8 mouse cellular contexts compared by ENCODE assay signal in genomic region chr14:51358111-51358982, GRCm38 (mm10). TPM values are rescaled to one million over a fixed set of nuclear protein-coding genes. Genes with fewer than 3 reads are reported as not detected.
DNase-seq lines count a peak whose midpoint lies in the region; ATAC-seq and TF ChIP-seq lines count a peak whose summit lies in the region.

No protein-coding gene starts in this region.

- intact Hi-C loops in left cerebral cortex, postnatal 25 days (cut with DNase I) = loop anchor here (5.0 kb wide), 1 partner anchor 959 kb away; no protein-coding TSS in a partner anchor

- no peak for TF ChIP-seq CTCF in lung, embryonic 14.5 days (IDR thresholded peaks at IDR 0.05; ENCODE audit: low read depth)

- no peaks in the 10 kb centered on the region for H3K36me3 ChIP-seq in lung, embryonic 14.5 days (ENCODE audit: insufficient read depth)
- H3K36me3 ChIP-seq in embryonic facial prominence, embryonic 10.5 days (replicated peaks) = no peaks in the 10 kb centered on the region
- H3K36me3 ChIP-seq in hindbrain, embryonic 11.5 days (ENCODE audit: control insufficient read depth, insufficient read depth, low read length) = no peaks in the 10 kb centered on the region
- no peaks in the 10 kb centered on the region for H3K36me3 ChIP-seq in neural tube, embryonic 11.5 days (ENCODE audit: control insufficient read depth, insufficient read depth, low read length)

- ATAC-seq in lung, embryonic 14.5 days (ENCODE audit: insufficient read depth) = peak; percentile 85
- ATAC-seq in hindbrain, embryonic 11.5 days (ENCODE audit: low FRiP score) = peak; percentile 88
- ATAC-seq in neural tube, embryonic 11.5 days (ENCODE audit: insufficient read depth, low FRiP score, low TSS enrichment) = peak; percentile 77
- no peak for ATAC-seq in activated CD4-positive, CD25-positive, alpha-beta regulatory T cell, adult 4 months

- H3K4me3 ChIP-seq in lung, embryonic 14.5 days (ENCODE audit: low read depth, low read length) = peak overlapping the region; percentile 45
- peak overlapping the region; percentile 62 for H3K4me3 ChIP-seq in embryonic facial prominence, embryonic 10.5 days
- peak overlapping the region; percentile 43 for H3K4me3 ChIP-seq in hindbrain, embryonic 11.5 days (ENCODE audit: low read depth, low read length)
- H3K4me3 ChIP-seq in neural tube, embryonic 11.5 days (ENCODE audit: low read depth, low read length) = peak overlapping the region; percentile 40

- no peaks in the 10 kb centered on the region for H3K9me3 ChIP-seq in lung, embryonic 14.5 days (ENCODE audit: low read depth, low read length)
- H3K9me3 ChIP-seq in embryonic facial prominence, embryonic 10.5 days = no peaks in the 10 kb centered on the region
- H3K9me3 ChIP-seq in hindbrain, embryonic 11.5 days (ENCODE audit: control insufficient read depth, low read length) = no peaks in the 10 kb centered on the region
- H3K9me3 ChIP-seq in neural tube, embryonic 11.5 days (ENCODE audit: control insufficient read depth, low read length) = no peaks in the 10 kb centered on the region

- H3K9ac ChIP-seq in lung, embryonic 14.5 days = peak overlapping the region; percentile 54
- peak overlapping the region; percentile 64 for H3K9ac ChIP-seq in hindbrain, embryonic 11.5 days (ENCODE audit: low read depth, low read length)
- peak overlapping the region; percentile 56 for H3K9ac ChIP-seq in neural tube, embryonic 11.5 days (ENCODE audit: low read length)

- H3K27me3 ChIP-seq in lung, embryonic 14.5 days (ENCODE audit: insufficient read depth, low read length) = no peaks in the 10 kb centered on the region
- peaks cover 33% of the 10 kb centered on the region for H3K27me3 ChIP-seq in embryonic facial prominence, embryonic 10.5 days (replicated peaks; ENCODE audit: low read depth, poor library complexity, severe bottlenecking)
- no peaks in the 10 kb centered on the region; the same call in 1 of the 2 replicates for H3K27me3 ChIP-seq in hindbrain, embryonic 11.5 days (ENCODE audit: control insufficient read depth, insufficient read depth, low read length)
- no peaks in the 10 kb centered on the region; the same call in 1 of the 2 replicates for H3K27me3 ChIP-seq in neural tube, embryonic 11.5 days (ENCODE audit: control insufficient read depth, insufficient read depth, low read length)

- no peak overlapping the region for H3K27ac ChIP-seq in lung, embryonic 14.5 days (ENCODE audit: low read depth)
- H3K27ac ChIP-seq in embryonic facial prominence, embryonic 10.5 days (replicated peaks) = peak overlapping the region; percentile 71
- H3K27ac ChIP-seq in hindbrain, embryonic 11.5 days (ENCODE audit: low read depth, low read length) = no peak overlapping the region
- no peak overlapping the region for H3K27ac ChIP-seq in neural tube, embryonic 11.5 days (ENCODE audit: low read depth, low read length)

- DNase-seq in lung, embryonic 14.5 days = peak; percentile 62
- no peak for DNase-seq in lung, postnatal 36 days
- peak; percentile 64 for DNase-seq in embryonic facial prominence, embryonic 10.5 days (ENCODE audit: low spot score)
- DNase-seq in hindbrain, embryonic 11.5 days (ENCODE audit: low spot score) = peak; percentile 56
- peak; percentile 63 to 78 for DNase-seq in left cerebral cortex, postnatal 25 days (ENCODE audit: low spot score in 2 of 2)
- peak; percentile 65 for DNase-seq in neural tube, embryonic 11.5 days (ENCODE audit: low spot score)
- no peak for DNase-seq in ovary, postnatal 14 days (ENCODE audit: low spot score)

- peak overlapping the region; percentile 82 for H3K4me2 ChIP-seq in lung, embryonic 14.5 days
- H3K4me2 ChIP-seq in hindbrain, embryonic 11.5 days (replicated peaks; ENCODE audit: low read depth, low read length) = peak overlapping the region; percentile 78
- H3K4me2 ChIP-seq in neural tube, embryonic 11.5 days (ENCODE audit: low read depth) = peak overlapping the region; percentile 72

- H3K4me1 ChIP-seq in lung, embryonic 14.5 days (ENCODE audit: insufficient read depth) = no peaks in the 10 kb centered on the region
- H3K4me1 ChIP-seq in embryonic facial prominence, embryonic 10.5 days = peaks cover 5% of the 10 kb centered on the region; the same call in 1 of the 2 replicates
- H3K4me1 ChIP-seq in hindbrain, embryonic 11.5 days (replicated peaks; ENCODE audit: control insufficient read depth, insufficient read depth, low read length) = no peaks in the 10 kb centered on the region
- H3K4me1 ChIP-seq in neural tube, embryonic 11.5 days (ENCODE audit: control insufficient read depth, insufficient read depth, low read length) = no peaks in the 10 kb centered on the region

- 4% methylated on average over 66 of the region's 75 CpGs for WGBS in lung, embryonic 14.5 days
- WGBS in embryonic facial prominence, embryonic 10.5 days = 5% methylated on average over 75 of the region's 75 CpGs
- WGBS in hindbrain, embryonic 11.5 days = 5% methylated on average over 72 of the region's 75 CpGs
- 8% methylated on average over 55 of the region's 75 CpGs for WGBS in neural tube, embryonic 11.5 days

RNA-seq across cellular contexts. Expression of gene Gm7247, which starts 3.2 kb away (rescaled TPM):
- not detected in 2 replicates for polyA plus RNA-seq in lung, embryonic 14.5 days (2014; fragmentation: Nextera tagmentation; extraction: Ambion mirVana)
- polyA plus RNA-seq in embryonic facial prominence, embryonic 10.5 days (2016; fragmentation: Nextera tagmentation; extraction: Ambion mirVana) = not detected in 2 replicates
- not detected in 2 replicates for polyA plus RNA-seq in hindbrain, embryonic 11.5 days (2014; fragmentation: Nextera tagmentation; extraction: Ambion mirVana)
- total RNA-seq in left cerebral cortex, postnatal 25 days (2021) = not detected
- polyA plus RNA-seq in neural tube, embryonic 11.5 days (2014; fragmentation: Nextera tagmentation; extraction: Ambion mirVana) = not detected in 2 replicates
- not detected for polyA plus RNA-seq in activated CD4-positive, CD25-positive, alpha-beta regulatory T cell, adult 4 months (2017; shearing (Covaris generic))

RNA-seq across cellular contexts. Expression of gene Vmn2r88, which starts 52.3 kb away (rescaled TPM):
- not detected in 2 replicates for polyA plus RNA-seq in lung, embryonic 14.5 days (2014; fragmentation: Nextera tagmentation; extraction: Ambion mirVana)
- polyA plus RNA-seq in embryonic facial prominence, embryonic 10.5 days (2016; fragmentation: Nextera tagmentation; extraction: Ambion mirVana) = not detected in 2 replicates
- not detected in 2 replicates for polyA plus RNA-seq in hindbrain, embryonic 11.5 days (2014; fragmentation: Nextera tagmentation; extraction: Ambion mirVana)
- total RNA-seq in left cerebral cortex, postnatal 25 days (2021) = not detected
- not detected in 2 replicates for polyA plus RNA-seq in neural tube, embryonic 11.5 days (2014; fragmentation: Nextera tagmentation; extraction: Ambion mirVana)
- polyA plus RNA-seq in activated CD4-positive, CD25-positive, alpha-beta regulatory T cell, adult 4 months (2017; shearing (Covaris generic)) = not detected

Comparison
In these comparisons a context has a peak if more than half of its experiments do, and no peak if none do; other contexts are left out.
1. DNase-seq: peak in lung, embryonic 14.5 days (single experiment), embryonic facial prominence, embryonic 10.5 days (single experiment), hindbrain, embryonic 11.5 days (single experiment), left cerebral cortex, postnatal 25 days (2 of 2) and neural tube, embryonic 11.5 days (single experiment); none in lung, postnatal 36 days (single experiment) and ovary, postnatal 14 days (single experiment).
2. Peak in every context shown above with its lines, with median percentiles within 50 percentile points of each other: H3K4me2 ChIP-seq, H3K4me3 ChIP-seq and H3K9ac ChIP-seq.